Mouse (Mus musculus) hindbrain, embryonic 15.5 days (tissue): ENCODE measurements at regions not wholly inside any gene's neighbourhood (a gene's known extent, or its start where the extent isn't known, plus 50 kb on each side); places are given as distances from the start of the nearest gene placed in this dataset.

Experiments used
- ATAC-seq: fragments of 200-750 bp; cut with Nextera tagmentation; 2 replicates; pipeline ENCODE4 v1.8.0; 2017; ENCODE audit warnings: low read depth, moderate number of reproducible peaks, moderate TSS enrichment; ENCODE audit not compliant: low FRiP score
- H3K27ac ChIP-seq: fragments of 300-500 bp; sonication (generic); replicated peaks from 2 replicates; pipeline ENCODE4 v1.5.1; 2015; ENCODE audit warnings: mild to moderate bottlenecking, inconsistent platforms
- H3K27me3 ChIP-seq: fragments of 300-500 bp; sonication (generic); 2 replicates; pipeline ENCODE4 v1.6.1; 2015; ENCODE audit warnings: control low read depth, inconsistent platforms
- H3K36me3 ChIP-seq: fragments of 300-500 bp; sonication (generic); 2 replicates; pipeline ENCODE4 v1.6.1; 2015; ENCODE audit warnings: control low read depth, inconsistent platforms
- H3K4me1 ChIP-seq: fragments of 300-500 bp; sonication (generic); replicated peaks from 2 replicates; pipeline ENCODE4 v1.6.1; 2015; ENCODE audit warnings: control low read depth, inconsistent platforms
- H3K4me2 ChIP-seq: fragments of 300-500 bp; sonication (generic); 2 replicates; pipeline ENCODE4 v1.6.1; 2015; ENCODE audit warnings: moderate library complexity, mild to moderate bottlenecking, inconsistent platforms
- H3K4me3 ChIP-seq: fragments of 300-500 bp; sonication (generic); 2 replicates; pipeline ENCODE4 v1.5.1; 2015; ENCODE audit warnings: mild to moderate bottlenecking, inconsistent platforms
- H3K9ac ChIP-seq: fragments of 300-500 bp; sonication (generic); 2 replicates; pipeline ENCODE4 v1.6.1; 2015; ENCODE audit warnings: inconsistent platforms
- H3K9me3 ChIP-seq: fragments of 300-500 bp; sonication (generic); 2 replicates; pipeline ENCODE4 v1.6.1; 2016; ENCODE audit warnings: control low read depth, inconsistent platforms
- WGBS: fragments of 180-500 bp; shearing (Covaris S2); methylation state at CpG from one replicate; pipeline ENCODE4 v1.1.7; 2015; 5-methylcytosine and 5-hydroxymethylcytosine counted together

DNA sequence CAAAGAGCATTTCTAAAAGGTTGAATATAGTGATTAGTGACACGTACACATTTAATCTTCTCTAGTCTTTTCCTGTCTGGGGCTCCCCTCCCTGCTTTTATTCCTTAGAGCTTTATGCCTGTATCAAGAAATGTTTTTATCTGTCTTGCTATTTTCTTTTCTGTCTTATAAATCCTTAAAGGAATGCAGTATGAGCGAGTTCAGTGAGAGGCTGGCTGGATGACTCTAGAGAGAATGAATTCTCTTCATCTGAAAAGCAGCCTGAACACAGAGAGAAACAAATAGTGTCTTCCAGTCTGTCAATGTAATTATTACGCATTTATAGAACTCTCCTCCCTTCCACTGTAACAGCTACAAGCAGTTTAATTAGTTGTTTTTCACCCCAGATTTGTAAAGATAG is 417.9 kb downstream of the Brinp1 start:
- no peaks in the 10 kb centered on the region for H3K9me3 ChIP-seq
- 44% methylated on average over 3 of the region's 3 CpGs for WGBS
- H3K4me2 ChIP-seq = no peak overlapping the region
- no peaks in the 10 kb centered on the region for H3K36me3 ChIP-seq
- no peak overlapping the region for H3K4me3 ChIP-seq
- no peak overlapping the region; the same call in 1 of the 2 replicates for H3K27ac ChIP-seq
- 0 out of 2 replicates have a peak, but pooled peaks cover 5% of the 10 kb centered on the region for H3K4me1 ChIP-seq
- no peaks in the 10 kb centered on the region for H3K27me3 ChIP-seq
- no peak for ATAC-seq
- no peak overlapping the region for H3K9ac ChIP-seq

DNA sequence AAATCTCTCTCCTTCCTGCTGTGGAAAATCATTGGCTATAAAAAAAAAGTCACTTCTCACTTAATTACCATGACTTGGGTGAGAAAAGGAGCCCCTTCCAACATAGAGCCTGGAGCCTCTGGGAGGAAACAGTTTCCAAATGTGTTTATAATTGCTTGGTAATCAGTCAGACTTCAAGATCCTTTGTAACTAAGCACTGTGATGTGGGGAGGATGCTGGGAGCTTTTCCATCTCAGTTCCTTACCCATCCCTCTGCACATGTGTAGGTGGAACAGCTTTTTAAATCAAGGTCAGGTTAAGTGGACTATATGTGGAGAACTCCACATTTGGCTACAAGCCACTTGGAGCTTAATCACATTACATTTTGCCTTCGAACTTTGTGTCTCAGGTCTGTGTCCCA is 418.4 kb downstream of the Brinp1 start:
- H3K4me2 ChIP-seq = no peak overlapping the region
- no peak overlapping the region for H3K9ac ChIP-seq
- H3K9me3 ChIP-seq = no peaks in the 10 kb centered on the region
- no peak overlapping the region for H3K27ac ChIP-seq
- H3K4me1 ChIP-seq = 0 out of 2 replicates have a peak, but pooled peaks cover 5% of the 10 kb centered on the region
- no peak for ATAC-seq
- no peaks in the 10 kb centered on the region for H3K36me3 ChIP-seq
- 36% methylated on average over 1 of the region's 1 CpGs for WGBS
- no peaks in the 10 kb centered on the region for H3K27me3 ChIP-seq
- no peak overlapping the region for H3K4me3 ChIP-seq

DNA sequence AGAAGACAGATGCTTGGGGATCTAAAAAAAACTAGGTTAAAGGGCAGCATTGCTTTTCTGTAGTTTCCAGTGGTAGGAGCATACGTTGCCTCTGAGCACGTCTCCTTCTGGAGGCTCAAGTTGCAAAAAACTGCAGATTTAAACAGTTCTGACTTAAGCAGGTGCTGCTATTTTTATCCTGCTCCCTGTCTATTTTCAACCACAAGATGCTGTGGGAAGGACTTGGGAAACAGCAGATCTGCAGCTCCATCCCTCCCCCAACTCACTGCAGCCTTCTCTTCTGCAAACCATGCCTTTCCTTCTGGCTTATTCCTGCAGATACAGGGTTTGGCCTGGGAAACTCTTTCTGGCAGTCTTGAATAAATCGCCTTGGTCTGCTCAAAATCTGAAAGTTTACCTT is 422.1 kb downstream of the Brinp1 start:
- no peak overlapping the region for H3K9ac ChIP-seq
- H3K4me1 ChIP-seq = 0 out of 2 replicates have a peak, but pooled peaks cover 5% of the 10 kb centered on the region
- H3K36me3 ChIP-seq = no peaks in the 10 kb centered on the region
- no peaks in the 10 kb centered on the region for H3K27me3 ChIP-seq
- H3K4me3 ChIP-seq = no peak overlapping the region
- WGBS = 83% methylated on average over 3 of the region's 3 CpGs
- no peak overlapping the region for H3K27ac ChIP-seq
- no peak for ATAC-seq
- no peaks in the 10 kb centered on the region for H3K9me3 ChIP-seq
- no peak overlapping the region for H3K4me2 ChIP-seq

DNA sequence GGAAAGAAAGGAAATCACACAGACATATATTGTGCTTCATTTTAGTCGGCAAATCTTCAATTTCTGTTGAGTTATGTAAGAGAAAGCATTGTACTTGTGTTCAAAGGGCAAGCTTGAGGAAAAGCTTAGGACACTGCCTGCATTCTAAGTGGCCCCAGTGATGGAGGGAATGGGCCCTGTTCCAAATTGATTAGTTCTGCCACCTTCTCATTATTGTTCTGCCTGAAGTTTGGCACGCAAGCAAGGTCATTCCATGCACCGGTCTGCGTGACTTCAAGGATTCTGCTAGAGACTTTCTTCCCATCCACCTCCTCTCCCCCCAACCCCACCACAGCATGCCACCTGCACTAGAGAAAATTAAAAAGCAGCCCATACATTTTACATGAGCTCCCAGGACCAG is 466.2 kb downstream of the Brinp1 start:
- Histone ChIP-seq H3K9ac (no peak overlapping the region), H3K27ac (no peak overlapping the region), H3K4me1 (no peaks in the 10 kb centered on the region), H3K4me2 (no peak overlapping the region), H3K36me3 (no peaks in the 10 kb centered on the region), H3K4me3 (no peak overlapping the region), H3K9me3 (no peaks in the 10 kb centered on the region), H3K27me3 (no peaks in the 10 kb centered on the region)
- 27% methylated on average over 4 of the region's 4 CpGs for WGBS
- peak; percentile 79 for ATAC-seq

DNA sequence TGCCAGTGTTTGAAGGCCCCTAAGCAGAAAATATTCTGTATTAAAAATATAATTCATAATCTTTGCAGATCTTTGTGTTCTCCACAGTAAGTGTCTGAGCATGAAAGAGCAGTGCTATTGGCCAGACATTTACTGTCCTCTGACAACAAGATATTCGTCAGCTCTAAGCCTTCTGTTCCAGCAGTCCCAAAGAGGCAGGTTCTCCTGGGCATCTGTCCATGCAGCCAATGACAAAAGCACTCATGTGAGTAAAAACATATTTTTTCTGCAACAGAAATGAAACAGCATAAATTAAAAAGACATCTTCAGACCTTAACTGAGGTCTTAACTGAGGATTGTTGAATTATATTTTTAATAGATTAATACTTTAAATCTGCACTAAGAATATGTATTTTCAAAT is 467.3 kb downstream of the Brinp1 start:
- Histone ChIP-seq H3K4me3 (no peak overlapping the region), H3K9ac (no peak overlapping the region), H3K27ac (no peak overlapping the region), H3K27me3 (no peaks in the 10 kb centered on the region), H3K4me2 (no peak overlapping the region), H3K9me3 (no peaks in the 10 kb centered on the region), H3K4me1 (no peaks in the 10 kb centered on the region), H3K36me3 (no peaks in the 10 kb centered on the region)
- no peak for ATAC-seq
- 41% methylated on average over 1 of the region's 1 CpGs for WGBS

DNA sequence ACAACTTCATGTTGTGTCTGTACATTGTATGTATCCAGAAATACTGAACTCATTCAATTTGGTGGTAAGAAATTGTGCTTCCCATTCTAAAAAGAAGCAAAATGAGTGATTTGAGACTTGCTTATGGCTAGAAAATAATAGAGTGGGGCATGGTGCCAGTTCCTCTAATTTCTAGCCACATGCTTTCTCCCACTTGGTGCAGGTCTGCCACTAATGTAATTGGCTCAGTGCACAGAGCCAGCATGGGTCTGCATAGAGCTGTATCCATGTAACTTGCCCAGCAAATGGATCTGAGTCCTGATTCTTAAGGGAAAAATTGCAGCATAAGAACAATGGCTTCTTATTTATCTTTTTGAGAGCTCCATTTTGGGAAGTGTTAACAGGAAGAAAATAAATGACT is 492.4 kb downstream of the Brinp1 start:
- Histone ChIP-seq H3K27me3 (no peaks in the 10 kb centered on the region), H3K27ac (no peak overlapping the region), H3K9me3 (no peaks in the 10 kb centered on the region), H3K9ac (no peak overlapping the region), H3K4me3 (no peak overlapping the region), H3K4me2 (no peak overlapping the region), H3K4me1 (no peaks in the 10 kb centered on the region), H3K36me3 (no peaks in the 10 kb centered on the region)
- ATAC-seq = peak; percentile 72; the same call in 1 of the 2 replicates

DNA sequence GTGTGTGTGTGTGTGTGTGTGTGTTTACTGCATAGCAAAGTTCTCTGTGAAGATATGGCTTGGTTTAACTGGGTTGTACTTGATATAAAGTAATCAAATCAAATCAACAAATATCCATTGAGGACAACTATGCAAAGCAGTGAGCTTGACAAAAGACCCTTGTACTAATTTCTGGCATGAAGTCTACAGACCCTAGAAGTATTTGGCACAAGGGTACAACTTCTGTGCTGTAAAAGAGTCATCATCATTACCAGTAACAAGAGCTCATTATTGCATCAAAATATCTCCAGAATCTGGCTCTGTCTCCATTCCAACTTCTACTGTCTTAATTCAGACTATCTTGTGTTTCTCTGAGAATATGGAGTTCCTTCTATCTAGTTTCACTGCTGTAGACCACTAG is 538.2 kb downstream of the Brinp1 start:
- ATAC-seq = no peak

DNA sequence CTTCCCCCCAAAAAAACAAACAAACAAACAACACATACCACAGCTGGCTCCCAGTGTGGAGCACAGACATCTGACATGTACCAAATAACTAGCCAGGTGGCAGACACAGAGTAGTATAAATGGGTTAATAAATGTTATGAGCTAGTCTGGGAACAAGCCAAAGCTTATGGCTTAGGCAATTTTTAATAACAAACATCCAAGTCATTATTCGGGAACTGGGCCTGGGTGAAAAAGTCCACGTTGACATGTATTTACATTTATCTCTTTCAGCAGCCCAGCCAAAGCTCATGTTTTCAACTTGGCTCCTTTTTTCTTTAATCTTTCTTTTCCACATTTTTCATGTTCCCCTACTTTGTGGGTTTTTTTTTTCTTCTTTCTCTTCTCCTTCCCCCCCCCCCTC is 543.4 kb downstream of the Brinp1 start:
- WGBS = 74% methylated on average over 2 of the region's 2 CpGs
- H3K36me3 ChIP-seq = no peaks in the 10 kb centered on the region
- no peaks in the 10 kb centered on the region for H3K9me3 ChIP-seq
- ATAC-seq = no peak
- no peak overlapping the region for H3K9ac ChIP-seq
- no peaks in the 10 kb centered on the region for H3K4me1 ChIP-seq
- no peak overlapping the region for H3K4me2 ChIP-seq
- H3K27ac ChIP-seq = no peak overlapping the region
- H3K27me3 ChIP-seq = no peaks in the 10 kb centered on the region
- no peak overlapping the region for H3K4me3 ChIP-seq

More for the DNA sequence above, 538.2 kb downstream of the Brinp1 start:
- Histone ChIP-seq H3K4me1 (no peaks in the 10 kb centered on the region), H3K9me3 (no peaks in the 10 kb centered on the region), H3K9ac (no peak overlapping the region), H3K27ac (no peak overlapping the region), H3K27me3 (no peaks in the 10 kb centered on the region), H3K36me3 (no peaks in the 10 kb centered on the region), H3K4me3 (no peak overlapping the region), H3K4me2 (no peak overlapping the region)

DNA sequence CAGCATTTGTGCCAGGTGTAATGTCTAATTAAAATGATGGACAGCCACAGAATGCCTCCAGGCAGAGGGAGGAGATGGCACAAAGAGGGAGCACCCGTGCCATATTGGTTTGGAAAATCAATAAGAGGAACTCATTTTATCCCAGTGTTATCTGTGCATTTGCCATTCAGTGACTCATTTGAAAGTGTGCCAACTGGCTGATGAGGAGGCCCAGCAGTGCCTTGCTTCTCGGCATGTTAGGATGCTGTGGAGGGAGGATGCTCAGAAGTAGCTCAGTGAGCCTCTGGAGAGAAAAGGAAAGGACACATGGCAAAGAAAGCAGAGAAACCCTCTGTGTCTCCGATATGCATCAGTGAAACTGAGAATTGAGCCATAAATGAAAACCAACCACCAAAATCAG is 549.8 kb downstream of the Brinp1 start:
- Histone ChIP-seq H3K4me1 (no peaks in the 10 kb centered on the region), H3K4me2 (no peak overlapping the region), H3K27ac (no peak overlapping the region), H3K4me3 (no peak overlapping the region), H3K36me3 (no peaks in the 10 kb centered on the region), H3K9ac (no peak overlapping the region), H3K9me3 (no peaks in the 10 kb centered on the region), H3K27me3 (no peaks in the 10 kb centered on the region)
- no peak for ATAC-seq
- WGBS = 60% methylated on average over 3 of the region's 3 CpGs

DNA sequence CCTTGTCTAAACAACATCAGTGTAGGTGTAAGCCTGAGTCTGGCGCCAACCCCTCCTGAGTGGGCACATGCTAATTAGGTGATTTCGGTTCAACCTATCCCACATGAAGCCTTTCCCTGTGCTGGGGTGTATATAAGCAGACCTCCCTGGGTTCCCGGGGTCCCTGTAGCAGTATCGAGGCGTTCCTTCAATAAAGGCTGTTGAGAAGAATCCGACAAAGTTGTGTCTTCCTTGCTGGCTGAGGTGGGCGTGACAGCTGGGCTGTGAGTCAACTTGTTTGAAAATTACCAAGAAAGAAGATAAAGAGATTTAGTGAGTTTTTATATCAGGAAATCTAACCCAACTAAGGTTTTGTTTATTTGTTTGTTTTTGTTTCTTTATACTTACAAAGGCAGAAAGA is 567.1 kb downstream of the Brinp1 start:
- no peak overlapping the region for H3K4me3 ChIP-seq
- no peak for ATAC-seq
- no peaks in the 10 kb centered on the region for H3K27me3 ChIP-seq
- no peak overlapping the region for H3K9ac ChIP-seq
- no peaks in the 10 kb centered on the region for H3K9me3 ChIP-seq
- WGBS = 93% methylated on average over 7 of the region's 7 CpGs
- H3K36me3 ChIP-seq = no peaks in the 10 kb centered on the region
- H3K4me1 ChIP-seq = no peaks in the 10 kb centered on the region
- no peak overlapping the region for H3K4me2 ChIP-seq
- no peak overlapping the region for H3K27ac ChIP-seq

DNA sequence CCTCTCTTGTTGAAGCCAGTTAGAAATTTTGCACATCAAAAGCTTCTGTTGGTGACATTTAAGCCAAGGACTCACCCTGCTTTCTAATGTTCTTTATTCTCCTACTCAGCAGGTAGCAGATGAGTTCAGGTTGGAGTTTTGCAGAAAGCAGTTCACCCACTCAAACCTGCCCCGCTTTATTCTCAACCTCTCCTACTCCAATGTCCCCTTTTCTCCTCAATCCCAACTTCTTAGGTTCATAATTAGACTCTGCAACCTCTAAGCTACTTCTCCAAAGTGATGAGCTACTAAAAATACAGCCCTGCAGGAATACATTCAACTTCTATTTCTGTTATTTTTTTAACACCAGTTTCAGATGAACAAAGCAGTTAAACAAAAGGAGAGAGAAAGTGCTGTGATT is 572.2 kb downstream of the Brinp1 start:
- H3K27ac ChIP-seq = no peak overlapping the region
- H3K27me3 ChIP-seq = no peaks in the 10 kb centered on the region
- ATAC-seq = no peak
- H3K36me3 ChIP-seq = no peaks in the 10 kb centered on the region
- H3K4me3 ChIP-seq = no peak overlapping the region
- no peak overlapping the region for H3K9ac ChIP-seq
- H3K9me3 ChIP-seq = no peaks in the 10 kb centered on the region
- H3K4me2 ChIP-seq = no peak overlapping the region
- 79% methylated on average over 1 of the region's 1 CpGs for WGBS
- no peaks in the 10 kb centered on the region for H3K4me1 ChIP-seq

DNA sequence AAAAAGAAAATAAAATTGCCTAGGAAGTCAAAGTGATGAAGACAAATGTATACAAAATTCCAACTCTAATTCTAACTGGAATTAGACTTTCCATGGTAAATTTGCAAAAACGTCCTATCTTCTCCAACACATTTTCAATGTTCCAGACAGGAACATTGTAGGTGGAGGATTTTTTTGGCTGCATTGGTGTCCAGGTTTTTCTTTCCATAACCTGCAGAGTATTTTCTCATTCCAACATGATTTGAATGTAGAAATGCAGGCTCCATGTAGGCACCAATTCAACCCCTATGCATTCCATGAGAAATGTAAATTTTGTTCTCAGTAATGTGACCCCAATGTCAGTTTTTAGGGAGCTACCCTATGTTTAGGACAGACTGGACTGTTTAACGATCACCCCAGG is 586.2 kb downstream of the Brinp1 start:
- Histone ChIP-seq H3K27me3 (no peaks in the 10 kb centered on the region), H3K4me1 (no peaks in the 10 kb centered on the region), H3K36me3 (no peaks in the 10 kb centered on the region), H3K4me2 (no peak overlapping the region), H3K27ac (no peak overlapping the region), H3K4me3 (no peak overlapping the region), H3K9me3 (no peaks in the 10 kb centered on the region), H3K9ac (no peak overlapping the region)
- no peak for ATAC-seq
- 81% methylated on average over 2 of the region's 2 CpGs for WGBS

DNA sequence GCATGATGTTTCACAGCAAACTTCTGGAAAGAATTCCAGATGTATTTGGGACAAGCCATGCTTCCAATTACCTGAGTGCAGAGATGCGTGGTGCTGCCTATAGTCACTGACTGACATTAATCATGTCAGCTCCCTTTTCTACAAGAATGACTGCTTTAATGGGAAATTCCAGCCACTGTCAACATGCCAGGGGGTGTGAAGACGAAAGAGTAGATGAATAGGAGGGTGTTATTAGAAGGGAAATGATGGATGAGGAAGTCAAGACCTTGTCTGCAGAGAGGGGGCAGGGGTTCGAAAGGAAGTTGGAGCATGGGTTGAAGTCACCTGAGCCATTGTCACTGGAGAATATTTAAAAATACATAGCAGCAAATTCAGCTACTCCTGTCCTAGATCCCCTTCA is 634.6 kb downstream of the Brinp1 start:
- Histone ChIP-seq H3K4me3 (no peak overlapping the region), H3K4me1 (no peaks in the 10 kb centered on the region), H3K36me3 (no peaks in the 10 kb centered on the region), H3K9me3 (no peaks in the 10 kb centered on the region), H3K4me2 (no peak overlapping the region), H3K9ac (no peak overlapping the region), H3K27me3 (no peaks in the 10 kb centered on the region), H3K27ac (no peak overlapping the region)
- ATAC-seq = no peak
- 48% methylated on average over 3 of the region's 3 CpGs for WGBS
